Mouse (Mus musculus) limb, embryonic 11.5 days (tissue): ENCODE data around the gene Smim6. TPM values are rescaled to one million over a fixed set of nuclear protein-coding genes. Genes with fewer than 3 reads are reported as not detected.

ENCODE experiments used
- ATAC-seq: fragments of 200-750 bp; cut with Nextera tagmentation; 2 replicates; pipeline ENCODE4 v1.8.0; 2017; ENCODE audit warnings: low read depth; ENCODE audit not compliant: insufficient number of reproducible peaks, low FRiP score, low TSS enrichment
- DNase-seq: peaks from one replicate; pipeline ENCODE4 v3.0.0-alpha.2; 2015; ENCODE audit warnings: low spot score
- H3K27ac ChIP-seq: fragments of 300-500 bp; sonication (generic); replicated peaks from 2 replicates; pipeline ENCODE4 v1.5.1; 2014; ENCODE audit warnings: low read depth, mild to moderate bottlenecking, low read length
- H3K27me3 ChIP-seq: fragments of 300-500 bp; sonication (generic); 2 replicates; pipeline ENCODE4 v1.6.1; 2014; ENCODE audit warnings: mild to moderate bottlenecking, low read length, mixed read lengths; ENCODE audit not compliant: control insufficient read depth, insufficient read depth
- H3K36me3 ChIP-seq: fragments of 300-500 bp; sonication (generic); 2 replicates; pipeline ENCODE4 v1.6.1; 2014; ENCODE audit warnings: mild to moderate bottlenecking, low read length, moderate library complexity, mixed read lengths; ENCODE audit not compliant: control insufficient read depth, insufficient read depth
- H3K4me1 ChIP-seq: fragments of 300-500 bp; sonication (generic); 2 replicates; pipeline ENCODE4 v1.6.1; 2014; ENCODE audit warnings: low read length, mixed read lengths; ENCODE audit not compliant: control insufficient read depth, insufficient read depth
- H3K4me2 ChIP-seq: fragments of 300-500 bp; sonication (generic); 2 replicates; pipeline ENCODE4 v1.6.1; 2014; ENCODE audit warnings: low read depth, mild to moderate bottlenecking, moderate library complexity; ENCODE audit not compliant: severe bottlenecking
- H3K4me3 ChIP-seq: fragments of 300-500 bp; sonication (generic); 2 replicates; pipeline ENCODE4 v1.5.1; 2014; ENCODE audit warnings: low read depth, low read length
- H3K9ac ChIP-seq: fragments of 300-500 bp; sonication (generic); 2 replicates; pipeline ENCODE4 v1.6.1; 2014; ENCODE audit warnings: mild to moderate bottlenecking, low read length
- H3K9me3 ChIP-seq: fragments of 300-500 bp; sonication (generic); 2 replicates; pipeline ENCODE4 v1.6.1; 2016; ENCODE audit warnings: low read length; ENCODE audit not compliant: control insufficient read depth
- WGBS: fragments of 180-500 bp; shearing (Covaris S2); extraction: QIAGEN DNeasy Blood & Tissue Kit; methylation state at CpG from one replicate; pipeline ENCODE4 v1.1.7; 2014; 5-methylcytosine and 5-hydroxymethylcytosine counted together
- polyA plus RNA-seq: library from polyadenylated mRNA; unstranded; fragments of >200 nt; fragmentation: Nextera tagmentation; extraction: Ambion mirVana; gene quantifications from 2 replicates; pipeline ENCODE4 v1.2.1, GENCODE M21; 2014

Gene Smim6
- polyA plus RNA-seq, 1 experiment from 2014 or later, result 0.31 TPM

DNA sequence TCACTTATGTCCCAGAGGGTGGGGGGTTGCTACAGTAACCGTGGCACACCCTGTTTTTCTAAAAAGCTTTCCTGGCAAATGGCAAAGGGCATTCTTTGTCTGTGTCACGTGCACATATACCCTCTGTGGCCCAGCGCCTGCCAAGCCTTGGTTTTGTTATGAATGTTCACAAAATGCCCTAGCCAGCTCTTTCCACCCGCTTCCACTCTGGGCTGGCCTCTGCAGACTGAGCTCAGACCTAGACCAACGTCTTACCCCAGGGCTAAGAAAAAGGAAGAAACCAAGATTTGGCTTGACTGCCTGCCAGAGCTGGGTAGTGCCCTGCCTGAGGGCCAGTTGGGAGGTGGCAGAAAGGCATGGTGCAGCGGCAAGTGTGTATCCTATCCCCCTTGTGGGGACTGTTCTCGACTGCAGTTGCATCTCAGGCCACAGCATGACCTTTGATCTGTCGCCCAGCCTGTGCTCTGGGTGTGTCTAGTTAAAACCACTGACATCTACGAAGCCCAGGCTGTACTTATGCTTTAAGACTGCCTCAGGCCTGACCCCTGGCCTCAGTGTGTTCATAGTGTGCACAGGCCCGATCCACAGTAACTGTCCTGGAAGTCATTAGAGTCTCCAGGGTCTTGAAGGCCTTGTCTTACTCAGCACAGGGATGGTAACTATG, 43.5 kb downstream of the Smim6 start:
- H3K36me3 ChIP-seq, result peaks cover 16% of the 10 kb centered on the region
- H3K4me2 ChIP-seq, result no peak overlapping the region
- H3K4me3 ChIP-seq, result no peak overlapping the region
- DNase-seq (no peak), ATAC-seq (no peak)
- 73% methylated on average over 10 of the region's 10 CpGs for WGBS
- H3K4me1 ChIP-seq, result no peaks in the 10 kb centered on the region
- H3K9ac ChIP-seq, result no peak overlapping the region
- no peaks in the 10 kb centered on the region for H3K27me3 ChIP-seq
- H3K9me3 ChIP-seq, result no peaks in the 10 kb centered on the region
- H3K27ac ChIP-seq, result no peak overlapping the region

DNA sequence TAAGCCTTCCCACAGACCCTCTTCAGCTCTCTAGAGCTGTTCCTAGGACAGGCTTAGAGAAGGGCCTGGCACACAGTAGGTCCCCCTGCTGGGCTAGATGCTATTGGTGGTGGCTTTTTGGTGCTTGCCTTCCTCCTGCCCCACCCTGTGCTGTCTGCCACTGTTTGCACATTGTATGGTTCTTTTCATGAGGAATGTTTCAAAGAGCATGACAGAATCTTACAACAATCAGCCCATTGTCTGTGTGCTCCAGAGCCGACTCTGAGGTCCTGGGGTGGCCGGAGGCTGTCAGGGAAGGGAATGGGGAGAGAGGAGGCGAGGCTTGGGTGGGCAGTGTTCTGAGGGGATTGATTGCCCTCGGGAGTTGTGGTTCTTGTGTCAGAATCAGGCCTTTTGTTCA, 44.6 kb downstream of the Smim6 start:
- Histone ChIP-seq H3K9me3 (no peaks in the 10 kb centered on the region), H3K9ac (no peak overlapping the region), H3K4me1 (no peaks in the 10 kb centered on the region), H3K36me3 (peaks cover 18% of the 10 kb centered on the region), H3K27me3 (no peaks in the 10 kb centered on the region), H3K27ac (no peak overlapping the region; the same call in 1 of the 2 replicates), H3K4me3 (no peak overlapping the region), H3K4me2 (no peak overlapping the region)
- WGBS, result 73% methylated on average over 4 of the region's 4 CpGs
- DNase-seq (no peak), ATAC-seq (no peak)

DNA sequence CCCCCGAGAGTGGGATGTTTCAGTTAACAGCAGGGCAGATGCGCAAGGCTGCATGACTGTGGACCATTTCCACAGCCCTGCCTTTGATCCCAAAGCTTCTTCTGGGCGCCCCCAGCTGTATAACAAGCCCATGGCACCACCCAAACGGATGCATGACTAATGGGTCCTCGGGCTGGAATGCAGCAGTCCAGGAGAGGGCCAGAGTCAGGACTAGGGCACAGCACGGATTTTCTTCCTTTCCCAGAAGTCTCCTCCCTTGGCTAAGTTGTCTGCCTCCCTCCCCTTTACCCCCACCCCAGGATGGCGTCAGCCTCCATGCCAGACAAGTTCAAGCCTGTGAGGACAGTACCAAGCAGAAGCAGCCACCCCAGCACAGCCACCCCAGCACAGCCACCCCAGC, 46.2 kb downstream of the Smim6 start:
- Histone ChIP-seq H3K9ac (no peak overlapping the region), H3K9me3 (no peaks in the 10 kb centered on the region), H3K27me3 (no peaks in the 10 kb centered on the region), H3K4me2 (no peak overlapping the region), H3K4me1 (no peaks in the 10 kb centered on the region), H3K27ac (no peak overlapping the region), H3K36me3 (peaks cover 14% of the 10 kb centered on the region), H3K4me3 (no peak overlapping the region)
- WGBS, result 72% methylated on average over 7 of the region's 7 CpGs
- ATAC-seq (no peak), DNase-seq (no peak)

DNA sequence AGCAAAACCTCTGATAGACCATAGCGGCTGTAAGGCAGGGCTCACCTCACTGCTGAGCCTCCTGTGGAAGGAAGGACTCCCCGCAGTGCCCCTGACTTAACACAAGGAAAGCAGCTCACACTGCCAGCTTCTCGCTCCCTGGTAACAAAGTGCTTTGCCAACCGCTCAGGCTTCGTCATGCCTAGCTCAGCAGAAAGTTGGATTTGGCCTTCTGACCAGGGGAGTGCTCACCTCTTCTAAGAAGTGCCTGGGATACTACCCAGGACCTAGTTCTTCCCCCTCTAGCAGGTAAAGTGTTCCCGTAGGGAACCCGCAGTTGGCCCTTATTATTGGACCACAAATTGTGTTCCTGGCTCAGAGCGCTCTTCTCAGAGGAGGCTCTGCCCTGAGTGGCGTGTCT, 47.2 kb downstream of the Smim6 start:
- H3K9ac ChIP-seq, result no peak overlapping the region
- ATAC-seq (no peak), DNase-seq (no peak)
- no peak overlapping the region for H3K4me3 ChIP-seq
- H3K4me1 ChIP-seq, result no peaks in the 10 kb centered on the region
- peaks cover 16% of the 10 kb centered on the region for H3K36me3 ChIP-seq
- 97% methylated on average over 9 of the region's 9 CpGs for WGBS
- H3K27ac ChIP-seq, result no peak overlapping the region
- no peaks in the 10 kb centered on the region for H3K27me3 ChIP-seq
- no peak overlapping the region for H3K4me2 ChIP-seq
- H3K9me3 ChIP-seq, result no peaks in the 10 kb centered on the region

DNA sequence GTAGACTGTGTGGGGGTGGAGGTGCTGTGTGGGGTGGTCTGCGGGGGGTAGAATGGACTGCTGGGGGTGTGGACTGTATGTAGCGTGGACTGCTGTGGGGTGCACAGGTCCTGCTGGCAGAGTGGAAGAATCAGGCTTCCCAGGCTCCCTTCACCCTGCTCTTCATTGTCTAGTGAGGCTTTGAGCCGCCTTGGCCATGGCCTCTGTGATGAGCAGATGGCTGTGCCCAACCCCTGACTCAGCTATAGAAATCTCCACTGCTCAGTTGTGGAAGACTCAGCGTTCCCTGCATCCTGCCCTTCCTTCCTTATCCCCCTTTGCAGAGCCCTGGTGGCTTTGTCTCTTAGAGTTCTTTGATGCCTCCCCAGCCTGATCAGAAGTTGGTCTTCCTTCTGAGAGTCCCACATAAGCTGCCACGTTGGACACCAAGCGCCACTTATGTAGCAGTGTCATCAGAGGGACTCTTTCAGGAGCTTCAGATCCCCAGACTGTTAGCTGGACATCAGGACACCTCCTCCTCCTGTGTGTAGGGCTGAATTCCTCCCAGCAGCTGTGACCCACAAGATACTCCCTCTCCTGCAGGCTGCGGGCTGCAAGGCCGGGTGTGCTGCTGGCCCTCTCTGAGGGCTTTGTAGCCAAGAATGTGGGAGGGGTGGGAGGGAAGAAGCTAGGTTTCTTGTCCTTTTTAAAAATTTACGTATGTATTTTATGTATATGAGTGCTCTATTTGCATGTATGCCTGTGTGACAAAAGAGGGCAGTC, 51.0 kb downstream of the Smim6 start:
- WGBS, result 91% methylated on average over 9 of the region's 9 CpGs
- Histone ChIP-seq H3K4me1 (no peaks in the 10 kb centered on the region), H3K27me3 (no peaks in the 10 kb centered on the region), H3K9ac (no peak overlapping the region), H3K9me3 (no peaks in the 10 kb centered on the region), H3K4me3 (no peak overlapping the region), H3K4me2 (no peak overlapping the region), H3K36me3 (peaks cover 33% of the 10 kb centered on the region), H3K27ac (no peak overlapping the region)
- no peak for ATAC-seq
- no peak for DNase-seq

Other genes starting within 250 kb of the Smim6 start
- 52.5 and 58.3 TPM in 2 replicates for gene Grb2, start 203.4 kb upstream of the Smim6 start, polyA plus RNA-seq
- 15.8 and 17.4 TPM in 2 replicates for gene Tmem94, start 146.6 kb upstream of the Smim6 start, polyA plus RNA-seq
- 16.2 and 16.5 TPM in 2 replicates for gene Caskin2, start 98.4 kb upstream of the Smim6 start, polyA plus RNA-seq
- gene Tsen54, start 97.3 kb upstream of the Smim6 start, polyA plus RNA-seq, result 29.2 and 32.8 TPM in 2 replicates
- gene Llgl2, start 88.0 kb upstream of the Smim6 start, polyA plus RNA-seq, result 6.2 and 8.5 TPM in 2 replicates
- 0.11 TPM in 1 of 2 replicates, not detected in the other for gene Myo15b, start 53.6 kb upstream of the Smim6 start, polyA plus RNA-seq
- 1.3 and 2.0 TPM in 2 replicates for gene Smim5, start 12.1 kb upstream of the Smim6 start, polyA plus RNA-seq
- 50.7 and 56.2 TPM in 2 replicates for gene Sap30bp, start 21.3 kb downstream of the Smim6 start, polyA plus RNA-seq
- 21.2 and 21.5 TPM in 2 replicates for gene Recql5, start 21.5 kb downstream of the Smim6 start, polyA plus RNA-seq
- 1.0 and 1.5 TPM in 2 replicates for gene Itgb4, start 62.7 kb downstream of the Smim6 start, polyA plus RNA-seq
- 164 and 168 TPM in 2 replicates for gene Galk1, start 100.7 kb downstream of the Smim6 start, polyA plus RNA-seq
- gene H3f3b, start 115.9 kb downstream of the Smim6 start, polyA plus RNA-seq, result 2,190 and 2,300 TPM in 2 replicates
- 34.6 and 37.0 TPM in 2 replicates for gene Unk, start 118.3 kb downstream of the Smim6 start, polyA plus RNA-seq
- gene Unc13d, start 165.9 kb downstream of the Smim6 start, polyA plus RNA-seq, result 1.1 and 1.3 TPM in 2 replicates
- gene Wbp2, start 175.0 kb downstream of the Smim6 start, polyA plus RNA-seq, result 49.3 and 52.1 TPM in 2 replicates
- 3.7 and 4.3 TPM in 2 replicates for gene Trim47, start 215.2 kb downstream of the Smim6 start, polyA plus RNA-seq
- 2.2 and 2.5 TPM in 2 replicates for gene Trim65, start 219.1 kb downstream of the Smim6 start, polyA plus RNA-seq
- gene Mrpl38, start 226.9 kb downstream of the Smim6 start, polyA plus RNA-seq, result 110 and 111 TPM in 2 replicates